Mouse (Mus musculus): Measurements from ENCODE around the gene Mdm4.

DNA sequence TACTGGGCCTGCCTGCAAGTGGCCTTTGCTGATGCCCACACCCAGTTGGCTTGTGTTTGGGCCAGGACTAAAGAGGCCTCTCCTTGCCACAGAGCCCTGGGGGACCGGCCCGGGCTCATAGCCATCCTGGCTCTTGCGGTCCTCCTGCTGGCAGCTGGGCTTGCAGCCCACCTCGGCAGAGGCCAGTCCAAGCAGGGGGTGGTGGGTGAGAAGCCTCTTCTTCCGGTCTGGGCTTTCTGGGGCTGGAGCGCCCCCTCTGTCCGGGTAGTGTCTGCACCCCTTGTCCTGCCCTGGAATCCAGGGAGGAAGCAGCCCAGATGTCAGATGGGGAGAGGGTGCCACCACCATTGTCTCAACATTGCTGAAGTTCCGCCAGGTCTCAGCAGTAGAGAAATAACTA lies 91.4 kb downstream of the Mdm4 start:
- TF ChIP-seq CTCF (IDR thresholded peaks at IDR 0.05; ENCODE audit: borderline replicate concordance, insufficient read depth, low read depth, low read length), result peak; percentile 34; the same call in 1 of the 2 replicates
- TF ChIP-seq POLR2A (IDR thresholded peaks at IDR 0.05; ENCODE audit: borderline replicate concordance, insufficient read depth, low read length), result no peak
